Mouse (Mus musculus) C2C12 (cell line): ENCODE results near the gene St6galnac5. TPM values are rescaled to one million over a fixed set of nuclear protein-coding genes. Genes with fewer than 3 reads are reported as not detected.

ENCODE experiments used
- H3K27me3 ChIP-seq: one replicate; pipeline ENCODE4 v1.6.1; 2011; ENCODE audit not compliant: control insufficient read depth, insufficient read depth, insufficient read length
- H3K36me3 ChIP-seq: one replicate; pipeline ENCODE4 v1.6.1; 2011; ENCODE audit not compliant: control insufficient read depth, insufficient read depth
- H3K4me3 ChIP-seq: one replicate; pipeline ENCODE4 v1.5.1; 2011; ENCODE audit warnings: mild to moderate bottlenecking, control low read depth; ENCODE audit not compliant: poor library complexity, insufficient read depth, severe bottlenecking
- H3K79me2 ChIP-seq: one replicate; pipeline ENCODE4 v1.6.1; 2011; ENCODE audit not compliant: control insufficient read depth, insufficient read depth
- H3K79me3 ChIP-seq: one replicate; pipeline ENCODE4 v1.6.1; 2011; ENCODE audit warnings: low read depth, control low read depth
- H3ac ChIP-seq: one replicate; pipeline ENCODE3; 2011; ENCODE audit warnings: low read depth; ENCODE audit not compliant: control insufficient read depth, insufficient read length
- CEBPB ChIP-seq: IDR thresholded peaks from one replicate; pipeline ENCODE4 v1.6.1; 2011; ENCODE audit warnings: low read depth, mild to moderate bottlenecking, control low read depth, moderate library complexity
- CTCF ChIP-seq: IDR thresholded peaks from one replicate; pipeline ENCODE4 v1.5.1; 2011; ENCODE audit not compliant: control insufficient read depth, insufficient read depth, insufficient read length
- FOSL1 ChIP-seq: IDR thresholded peaks from one replicate; pipeline ENCODE4 v1.8.0; 2011; ENCODE audit warnings: mild to moderate bottlenecking, low read length; ENCODE audit not compliant: poor library complexity, insufficient read depth, severe bottlenecking
- MAX ChIP-seq: IDR thresholded peaks from one replicate; pipeline ENCODE4 v1.6.1; 2011; ENCODE audit warnings: mild to moderate bottlenecking, control low read depth
- MYOD1 ChIP-seq: IDR thresholded peaks from one replicate; pipeline ENCODE4 v1.6.1; 2011; ENCODE audit warnings: low read depth; ENCODE audit not compliant: control insufficient read depth, insufficient read length
- MYOG ChIP-seq: IDR thresholded peaks from one replicate; pipeline ENCODE4 v1.6.1; 2011; ENCODE audit not compliant: control insufficient read depth, insufficient read length; ENCODE audit errors: extremely low read depth
- USF1 ChIP-seq: IDR thresholded peaks from one replicate; pipeline ENCODE4 v1.6.1; 2011; ENCODE audit warnings: low read depth, mild to moderate bottlenecking, control low read depth, moderate library complexity
- polyA plus RNA-seq: library from polyadenylated mRNA; unstranded; fragments of >200 nt; fragmentation: generic; extraction: Trizol; gene quantifications from one replicate; pipeline ENCODE4 v1.2.1, GENCODE M21; 2012; ENCODE audit warnings: missing spikeins

Gene St6galnac5
- polyA plus RNA-seq, 1 experiment = under 0.01 TPM

GRCm38 (mm10) chr3:152831974-152832373 lies 150.1 kb downstream of the St6galnac5 start:
- Histone ChIP-seq H3K4me3 (no peak overlapping the region), H3K79me2 (no peaks in the 10 kb centered on the region), H3K27me3 (no peaks in the 10 kb centered on the region), H3K36me3 (no peaks in the 10 kb centered on the region), H3K79me3 (no peaks in the 10 kb centered on the region), H3ac (no peak overlapping the region)
- no peak for TF ChIP-seq CTCF
- no peak for TF ChIP-seq MYOG
- no peak for TF ChIP-seq USF1
- no peak for TF ChIP-seq CEBPB
- no peak for TF ChIP-seq FOSL1
- TF ChIP-seq MYOD1 = no peak
- no peak for TF ChIP-seq MAX

DNA sequence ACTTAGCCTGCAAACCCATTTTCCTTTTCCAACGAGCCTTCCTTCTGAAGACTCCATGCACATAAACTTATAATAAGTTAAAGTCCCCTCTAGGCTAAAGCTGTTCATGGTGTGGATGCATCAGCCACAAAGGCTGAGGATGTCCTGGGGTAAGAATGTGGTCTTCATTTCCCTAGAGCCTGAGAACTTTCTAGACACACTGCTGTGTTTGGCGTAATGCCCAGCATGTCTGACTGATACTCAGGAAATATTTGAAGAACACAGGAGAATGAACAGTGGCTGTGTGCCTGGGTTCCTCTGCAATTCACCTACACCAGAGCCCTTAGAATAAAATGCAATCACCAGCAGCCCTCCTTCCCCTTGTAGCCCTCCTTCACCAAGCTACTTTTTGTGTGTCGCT lies 150.7 kb downstream of the St6galnac5 start:
- Histone ChIP-seq H3K36me3 (no peaks in the 10 kb centered on the region), H3K79me3 (no peaks in the 10 kb centered on the region), H3K4me3 (no peak overlapping the region), H3ac (no peak overlapping the region), H3K79me2 (no peaks in the 10 kb centered on the region), H3K27me3 (no peaks in the 10 kb centered on the region)
- TF ChIP-seq MAX (no peak), MYOG (no peak), USF1 (no peak), CEBPB (no peak), FOSL1 (no peak), MYOD1 (no peak), CTCF (no peak)

DNA sequence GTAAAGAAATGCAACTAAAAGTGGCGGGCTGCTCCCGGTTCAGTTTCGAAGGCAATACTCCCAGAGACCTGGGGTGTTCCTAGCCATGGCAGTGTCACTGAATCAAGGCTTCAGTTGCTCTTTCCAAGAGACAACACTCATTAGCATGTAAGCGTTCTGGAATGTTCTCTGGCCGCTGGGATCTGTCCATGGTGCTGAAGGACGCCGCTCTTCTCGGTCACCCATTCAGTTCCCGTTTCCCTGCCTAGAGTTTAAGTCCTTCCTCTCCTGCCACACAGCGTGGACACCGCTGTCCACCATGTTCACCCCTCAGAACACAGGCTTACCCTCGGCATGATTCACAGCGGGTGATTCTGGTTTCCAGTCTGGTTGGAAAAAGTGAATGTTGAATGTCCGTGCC lies 160.8 kb downstream of the St6galnac5 start:
- no peaks in the 10 kb centered on the region for H3K36me3 ChIP-seq
- H3ac ChIP-seq = no peak overlapping the region
- H3K79me2 ChIP-seq = no peaks in the 10 kb centered on the region
- TF ChIP-seq MAX (peak; percentile 55), MYOD1 (no peak)
- H3K4me3 ChIP-seq = no peak overlapping the region
- H3K79me3 ChIP-seq = no peaks in the 10 kb centered on the region
- H3K27me3 ChIP-seq = no peaks in the 10 kb centered on the region

GRCm38 (mm10) chr3:152820406-152820805 lies 161.6 kb downstream of the St6galnac5 start:
- no peaks in the 10 kb centered on the region for H3K79me3 ChIP-seq
- no peak overlapping the region for H3ac ChIP-seq
- no peaks in the 10 kb centered on the region for H3K36me3 ChIP-seq
- no peaks in the 10 kb centered on the region for H3K79me2 ChIP-seq
- H3K27me3 ChIP-seq = no peaks in the 10 kb centered on the region
- no peak overlapping the region for H3K4me3 ChIP-seq
- TF ChIP-seq CTCF = no peak
- TF ChIP-seq MYOD1 = no peak
- TF ChIP-seq MAX = no peak
- no peak for TF ChIP-seq FOSL1
- no peak for TF ChIP-seq USF1
- no peak for TF ChIP-seq MYOG
- TF ChIP-seq CEBPB = no peak

DNA sequence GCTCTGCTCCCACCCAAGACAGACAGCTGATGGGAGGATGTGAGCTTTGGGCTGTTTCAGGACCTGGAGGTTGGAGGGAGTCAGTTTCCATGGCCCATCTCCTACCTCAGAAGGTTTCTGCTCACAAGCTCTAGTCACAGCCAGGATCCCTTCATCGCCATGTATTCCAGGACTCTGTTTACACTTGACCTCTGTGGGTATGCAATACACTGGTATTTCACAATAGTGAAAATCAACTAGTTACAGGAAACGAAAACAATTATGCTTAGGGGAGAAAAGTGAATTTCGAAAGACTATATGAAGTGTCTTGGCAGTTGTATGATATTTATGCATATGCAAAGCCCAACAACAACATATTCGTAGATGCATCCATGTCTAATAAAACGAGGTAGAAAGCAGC lies 166.9 kb downstream of the St6galnac5 start:
- H3K27me3 ChIP-seq = no peaks in the 10 kb centered on the region
- H3ac ChIP-seq = no peak overlapping the region
- no peak overlapping the region for H3K4me3 ChIP-seq
- H3K79me3 ChIP-seq = no peaks in the 10 kb centered on the region
- no peaks in the 10 kb centered on the region for H3K79me2 ChIP-seq
- TF ChIP-seq CEBPB = no peak
- TF ChIP-seq MYOD1 = no peak
- no peak for TF ChIP-seq USF1
- TF ChIP-seq FOSL1 = no peak
- TF ChIP-seq MYOG = no peak
- TF ChIP-seq MAX = no peak
- TF ChIP-seq CTCF = no peak
- no peaks in the 10 kb centered on the region for H3K36me3 ChIP-seq

DNA sequence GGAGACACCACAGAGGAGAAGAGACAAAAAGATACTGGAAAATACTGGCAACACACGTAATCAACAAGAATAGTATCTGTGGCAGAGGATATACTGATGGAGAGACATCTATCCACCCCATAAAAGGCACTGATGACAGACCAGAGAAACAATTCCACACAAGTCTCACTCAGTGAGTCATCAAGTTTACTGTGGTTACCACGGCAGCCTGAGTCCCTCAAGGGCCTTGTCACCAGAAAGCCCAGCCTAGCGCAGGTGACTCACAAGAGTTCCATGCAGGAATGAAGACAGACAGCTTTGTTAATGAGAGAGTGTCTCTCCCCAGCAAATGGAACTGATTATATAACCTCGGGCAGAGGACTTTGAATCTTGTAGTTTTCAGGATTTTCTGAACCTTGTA lies 168.1 kb downstream of the St6galnac5 start:
- H3K27me3 ChIP-seq = no peaks in the 10 kb centered on the region
- H3K36me3 ChIP-seq = no peaks in the 10 kb centered on the region
- no peaks in the 10 kb centered on the region for H3K79me2 ChIP-seq
- TF ChIP-seq MYOD1 = peak; percentile 49
- TF ChIP-seq MAX = peak; percentile 26
- no peak for TF ChIP-seq CTCF
- TF ChIP-seq FOSL1 = peak; percentile 78
- TF ChIP-seq USF1 = no peak
- TF ChIP-seq CEBPB = no peak
- TF ChIP-seq MYOG = no peak
- no peak overlapping the region for H3ac ChIP-seq
- no peaks in the 10 kb centered on the region for H3K79me3 ChIP-seq
- H3K4me3 ChIP-seq = no peak overlapping the region
